Mouse (Mus musculus) ES-E14 (cell line): Measurements from ENCODE around the gene Stt3a. TPM values are rescaled to one million over a fixed set of nuclear protein-coding genes. Genes with fewer than 3 reads are reported as not detected.

Experiments
- DNase-seq: peaks from one replicate; pipeline ENCODE4 v3.0.0-alpha.2; 2013; ENCODE audit warnings: low read depth, low spot score
- H3K27ac ChIP-seq: 2 replicates; pipeline ENCODE4 v1.5.1; 2012; ENCODE audit warnings: low read depth, mild to moderate bottlenecking, low read length, moderate library complexity, mixed read lengths; ENCODE audit not compliant: poor library complexity, insufficient read depth, severe bottlenecking
- H3K36me3 ChIP-seq: 2 replicates; pipeline ENCODE4 v1.6.1; 2012; ENCODE audit warnings: mild to moderate bottlenecking, low read length, moderate library complexity, mixed read lengths; ENCODE audit not compliant: control insufficient read depth, poor library complexity, insufficient read depth, severe bottlenecking
- H3K4me1 ChIP-seq, 2 experiments: fragments of 150-350 bp in 1 of 2; sonication (generic) in 1 of 2; 2 replicates each; pipeline ENCODE4 v1.6.1; 2012; ENCODE audit warnings: low read length in 2 of 2, mild to moderate bottlenecking in 1 of 2, mixed read lengths in 1 of 2; ENCODE audit not compliant: control insufficient read depth in 2 of 2, insufficient read depth in 2 of 2, poor library complexity in 1 of 2
- H3K4me3 ChIP-seq, 2 experiments: fragments of 150-350 bp in 1 of 2; sonication (generic) in 1 of 2; 2 replicates each; pipeline ENCODE4 v1.5.1; 2012; ENCODE audit warnings: low read length in 2 of 2, low read depth in 1 of 2, mild to moderate bottlenecking in 1 of 2, mixed read lengths in 1 of 2; ENCODE audit not compliant: insufficient read depth in 1 of 2, poor library complexity in 1 of 2, severe bottlenecking in 1 of 2
- H3K9ac ChIP-seq: 2 replicates; pipeline ENCODE4 v1.6.1; 2012; ENCODE audit warnings: low read depth, mild to moderate bottlenecking, low read length, mixed read lengths; ENCODE audit not compliant: poor library complexity, insufficient read depth, severe bottlenecking
- H3K9me3 ChIP-seq: fragments of 150-350 bp; sonication (generic); 2 replicates; pipeline ENCODE4 v1.6.1; 2012; ENCODE audit warnings: low read depth, mild to moderate bottlenecking, low read length; ENCODE audit not compliant: control insufficient read depth, insufficient read depth
- CHD2 ChIP-seq: IDR thresholded peaks from 2 replicates; pipeline ENCODE4 v1.6.1; 2014; ENCODE audit warnings: mild to moderate bottlenecking, low read depth, low read length, inconsistent platforms
- HCFC1 ChIP-seq: IDR thresholded peaks from 2 replicates; pipeline ENCODE4 v1.6.1; 2012; ENCODE audit warnings: low read length, inconsistent platforms, borderline replicate concordance; ENCODE audit not compliant: insufficient read depth
- MAFK ChIP-seq: IDR thresholded peaks from 2 replicates; pipeline ENCODE4 v1.6.1; 2014; ENCODE audit warnings: mild to moderate bottlenecking, low read depth, low read length, inconsistent platforms; ENCODE audit not compliant: insufficient read depth
- ZC3H11A ChIP-seq: IDR thresholded peaks from 2 replicates; pipeline ENCODE4 v1.6.1; 2012; ENCODE audit warnings: low read depth, mild to moderate bottlenecking, inconsistent platforms, low read length, borderline replicate concordance
- ZNF384 ChIP-seq: IDR thresholded peaks from 2 replicates; pipeline ENCODE4 v1.6.1; 2012; ENCODE audit warnings: low read depth, low read length, inconsistent platforms
- in situ Hi-C, 2 experiments: fragments of 600-800 bp; cut with MboI; formaldehyde crosslinking; loops; one replicate each; pipeline ENCODE4 v1.15.1; 2025; ENCODE audit warnings: low sequenced_read_pairs in 2 of 2, inconsistent platforms in 1 of 2; ENCODE audit not compliant: unreplicated experiment in 2 of 2
- total RNA-seq: library from RNA; depleted of rRNA; stranded (reverse); fragments of 300-350 nt; gene quantifications from 2 replicates; pipeline ENCODE4 v1.2.3, GENCODE M21; 2012; rRNA removed

Stt3a gene
- total RNA-seq: 459 and 494 TPM in 2 replicates

DNA sequence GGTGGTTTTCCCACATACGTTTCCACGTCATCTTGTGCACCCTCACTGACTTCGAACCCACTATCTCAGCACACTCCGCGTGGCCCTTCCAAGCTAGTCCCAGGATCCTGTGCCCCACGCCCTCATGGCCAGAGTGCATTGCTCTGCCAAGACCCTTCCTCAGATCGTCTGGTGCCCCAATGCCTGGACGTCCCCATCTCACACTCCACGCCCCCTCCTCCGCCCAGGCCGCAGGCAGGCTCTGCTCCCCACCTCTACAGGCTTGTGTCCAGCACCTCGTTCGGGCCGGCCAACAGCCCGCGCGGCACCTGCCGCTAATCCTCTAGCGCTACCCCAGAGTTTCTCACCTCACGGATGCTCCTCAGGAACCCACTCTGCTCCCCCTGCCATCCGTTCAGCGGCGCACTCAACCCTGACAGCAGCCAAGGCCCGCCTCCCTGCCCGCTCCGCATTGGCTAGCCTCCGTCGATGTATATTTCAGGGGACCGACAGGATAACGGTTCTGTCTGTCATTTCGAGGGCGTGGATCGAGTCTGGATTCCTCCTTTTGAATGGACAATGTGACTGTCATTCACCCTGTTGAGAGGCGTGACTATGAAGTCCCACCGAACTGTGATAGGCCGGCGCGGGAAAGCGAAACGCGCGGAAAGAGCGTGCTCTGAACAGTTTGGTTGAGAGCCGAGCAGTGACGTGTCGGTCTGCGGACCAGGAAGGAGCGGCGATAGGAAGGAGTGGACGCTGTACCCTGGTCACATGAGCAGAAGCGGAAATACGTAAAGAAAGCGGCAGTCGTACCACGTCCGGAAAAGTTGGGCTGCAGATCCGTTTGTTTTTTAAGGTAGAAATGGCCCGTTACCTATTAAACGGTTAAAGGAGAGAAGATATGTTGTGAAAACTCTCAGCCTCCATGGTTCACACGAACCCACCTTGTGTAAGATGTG, at the start of gene Stt3a:
Gene Stt3a, minus strand, starts transcription at position 477 of the 941 bp plus-strand sequence.
- peaks cover 6% of the 10 kb centered on the region for H3K36me3 ChIP-seq
- H3K9ac ChIP-seq: peak within 1 kb of the TSS; percentile 96
- H3K27ac ChIP-seq: peak within 1 kb of the TSS; percentile 85
- no peaks in the 10 kb centered on the region; a peak in 1 of 4 replicates for H3K4me1 ChIP-seq
- in situ Hi-C loops: no loop called here
- peak; percentile 99 for DNase-seq
- H3K4me3 ChIP-seq: peak within 1 kb of the TSS; percentile 97 to 99
- TF ChIP-seq MAFK (no peak), HCFC1 (0 out of 2 replicates have a peak, but pooled peaks have one; percentile 50), CHD2 (peak; percentile 94)
- H3K9me3 ChIP-seq: no peaks in the 10 kb centered on the region

DNA sequence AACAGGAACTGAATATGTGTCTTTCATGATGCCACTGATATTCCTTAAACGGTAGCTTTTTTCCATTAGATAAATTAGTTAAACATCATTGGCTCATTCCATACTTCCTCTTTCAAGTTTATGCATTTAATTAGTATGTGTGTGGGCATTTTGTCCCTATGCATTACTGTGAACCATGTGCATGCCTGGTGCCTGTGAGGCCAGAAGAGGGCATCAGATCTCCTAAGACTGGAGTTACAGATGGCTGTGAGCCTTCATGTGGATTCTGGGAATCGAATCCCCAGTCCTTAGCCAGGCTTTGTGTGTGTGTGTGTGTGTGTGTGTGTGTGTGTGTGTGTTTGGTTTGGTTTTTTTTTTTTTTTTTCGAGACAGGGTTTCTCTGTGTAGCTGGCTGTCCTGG, 47.0 kb upstream of the Stt3a start:
- Histone ChIP-seq H3K27ac (no peak overlapping the region), H3K9me3 (no peaks in the 10 kb centered on the region), H3K4me1 (no peaks in the 10 kb centered on the region; a peak in 1 of 4 replicates), H3K9ac (no peak overlapping the region), H3K36me3 (no peaks in the 10 kb centered on the region), H3K4me3 (no peak overlapping the region)
- no peak for TF ChIP-seq ZNF384
- DNase-seq: no peak
- in situ Hi-C loops: no loop called here

DNA sequence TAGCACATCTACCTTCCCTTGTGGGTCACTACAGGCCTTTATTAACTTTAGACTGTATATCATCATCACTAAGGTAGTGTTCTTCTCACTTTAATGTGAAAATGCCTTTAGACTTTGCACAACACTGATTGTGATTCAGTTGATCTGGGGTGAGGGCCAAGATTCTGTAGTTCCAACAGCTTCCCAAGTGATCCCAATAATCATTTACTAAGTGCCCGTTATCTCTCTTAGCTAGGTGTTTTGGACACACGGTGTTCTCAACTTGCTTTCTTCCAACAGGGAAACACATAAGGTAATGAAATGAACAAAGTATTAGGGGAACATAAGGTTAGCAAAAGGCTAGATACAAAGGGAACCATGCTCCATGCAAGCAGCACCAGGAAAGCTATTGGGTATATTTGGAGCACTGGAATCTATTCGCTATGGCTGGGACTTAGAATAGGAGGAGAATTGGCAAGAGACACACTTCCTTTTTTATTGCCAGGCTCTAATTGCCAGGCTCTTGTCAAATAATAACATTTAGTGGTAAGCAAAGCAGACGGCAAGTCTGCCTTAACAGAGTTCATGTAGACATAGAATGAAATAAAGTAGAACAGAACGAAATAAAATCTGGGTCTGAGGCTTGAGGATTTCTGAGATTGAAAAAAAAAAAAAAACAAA, 40.8 kb upstream of the Stt3a start:
- peaks cover 5 to 14% of the 10 kb centered on the region in 2 experiments for H3K4me1 ChIP-seq
- H3K9me3 ChIP-seq: no peaks in the 10 kb centered on the region
- H3K9ac ChIP-seq: no peak overlapping the region
- TF ChIP-seq ZNF384 (no peak), CHD2 (no peak), HCFC1 (no peak), ZC3H11A (no peak), MAFK (no peak)
- no peak overlapping the region for H3K27ac ChIP-seq
- no peak overlapping the region for H3K4me3 ChIP-seq
- in situ Hi-C loops: no loop called here
- no peak for DNase-seq
- H3K36me3 ChIP-seq: no peaks in the 10 kb centered on the region

DNA sequence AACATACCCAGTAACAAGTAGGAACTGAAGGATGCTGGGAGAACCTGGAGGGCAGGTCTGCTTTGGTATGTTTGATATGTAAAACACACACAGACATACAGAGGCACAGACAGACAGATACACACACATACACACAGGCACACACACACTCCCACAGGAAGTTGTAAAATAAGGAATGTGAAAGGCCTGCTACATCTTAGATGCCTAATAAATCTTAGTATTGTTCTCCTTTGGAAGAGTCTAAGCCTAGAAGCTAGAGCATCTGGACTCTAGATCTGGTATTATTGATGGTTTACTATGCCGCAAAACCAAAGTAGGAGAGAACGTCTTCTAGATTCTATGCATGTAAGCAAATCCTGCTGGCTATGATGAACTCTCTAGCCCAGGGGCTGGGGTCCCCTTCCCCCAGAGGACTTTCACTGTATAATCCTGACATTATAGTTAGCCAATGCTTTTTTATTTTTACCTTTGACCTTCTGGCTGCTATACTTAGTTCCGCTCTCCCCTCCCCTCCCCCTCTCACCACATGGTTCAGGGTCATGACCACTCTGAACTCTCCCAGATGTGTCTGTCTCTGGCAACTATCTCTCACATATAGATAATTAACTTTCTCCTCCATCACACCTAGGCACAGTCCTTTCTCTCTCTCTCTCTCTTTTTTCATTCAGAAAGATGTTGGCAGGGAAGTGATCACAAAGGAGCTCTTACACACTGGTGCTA, 37.9 kb upstream of the Stt3a start:
- Histone ChIP-seq H3K36me3 (no peaks in the 10 kb centered on the region), H3K4me1 (peaks cover 5 to 21% of the 10 kb centered on the region in 2 experiments), H3K9me3 (no peaks in the 10 kb centered on the region), H3K4me3 (no peak overlapping the region), H3K9ac (no peak overlapping the region), H3K27ac (peak overlapping the region; percentile 93; the same call in 1 of the 2 replicates)
- TF ChIP-seq ZNF384 (no peak), HCFC1 (no peak), MAFK (no peak), CHD2 (no peak), ZC3H11A (no peak)
- DNase-seq: no peak
- in situ Hi-C loops: no loop called here
